Mouse (Mus musculus) frontal cortex, adult (tissue): ENCODE measurements around the gene Fam81b.
A peak's percentile ranks its signal among the peaks of the same experiment; 100 is the strongest.

Experiments used
- ATAC-seq: cut with Nextera tagmentation; 2 replicates; pipeline ENCODE4 v1.9.2; 2017; ENCODE audit warnings: mild to moderate bottlenecking, moderate library complexity, mixed read lengths; ENCODE audit not compliant: low TSS enrichment

Gene Fam81b

DNA sequence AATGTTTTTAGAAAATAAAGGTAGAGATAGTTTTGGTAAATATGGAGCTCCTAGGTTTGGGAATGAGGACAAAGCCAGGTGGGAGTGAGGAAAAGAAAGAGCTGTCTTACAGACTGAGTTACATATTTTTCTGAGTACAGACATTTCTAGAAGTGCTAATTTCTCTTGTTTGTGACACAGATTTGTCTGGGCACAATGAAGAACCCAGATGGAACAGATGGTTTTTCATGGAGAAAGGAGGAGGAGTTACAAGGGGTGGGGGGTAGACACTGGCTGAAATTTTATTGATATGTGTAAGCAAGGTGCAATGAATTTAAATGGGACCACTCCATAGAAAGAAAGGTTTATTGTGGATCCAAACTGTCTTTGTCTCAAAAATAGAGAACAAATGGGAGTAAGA lies 109.9 kb downstream of the Fam81b start:
- ATAC-seq: peak; percentile 76

DNA sequence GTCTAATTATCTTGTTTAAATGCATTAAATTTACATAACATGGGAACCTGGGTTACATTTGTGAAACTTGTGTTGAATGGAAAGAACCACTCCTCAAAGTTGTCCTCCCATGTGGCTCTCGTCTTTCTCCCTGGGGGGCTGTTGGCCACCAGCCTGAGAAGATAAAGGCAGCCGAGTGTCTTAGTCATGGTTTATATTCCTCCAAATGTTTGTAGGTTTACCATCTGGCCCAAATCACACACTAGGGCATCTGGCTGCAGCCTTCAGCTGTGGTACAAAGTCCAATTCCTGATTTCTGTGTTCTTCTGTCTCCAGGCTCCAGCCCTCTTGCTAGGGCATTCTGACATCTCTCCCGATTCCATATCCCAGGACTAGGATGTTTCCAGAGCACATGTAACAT lies 114.6 kb downstream of the Fam81b start:
- ATAC-seq: peak; percentile 25; the same call in 1 of the 2 replicates

DNA sequence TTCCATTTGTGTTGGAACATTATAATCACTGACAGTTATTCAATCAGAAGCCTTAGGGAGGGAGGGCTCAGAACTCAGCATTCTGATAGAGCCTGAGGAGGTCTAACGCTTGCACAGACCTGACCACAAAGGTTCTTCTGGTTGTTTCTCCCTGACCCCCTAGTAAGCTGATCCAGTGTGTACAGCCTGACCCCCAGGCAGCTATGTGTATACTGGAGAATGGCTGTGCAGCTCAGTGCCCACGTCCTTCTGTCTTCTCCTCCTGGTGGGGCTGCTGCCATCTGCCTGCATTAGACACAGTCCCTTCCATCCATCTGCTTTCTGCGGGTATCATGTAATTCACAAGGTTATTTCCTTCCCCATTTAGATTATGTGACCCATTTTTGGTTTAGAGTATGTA lies 115.7 kb downstream of the Fam81b start:
- ATAC-seq: peak; percentile 82

DNA sequence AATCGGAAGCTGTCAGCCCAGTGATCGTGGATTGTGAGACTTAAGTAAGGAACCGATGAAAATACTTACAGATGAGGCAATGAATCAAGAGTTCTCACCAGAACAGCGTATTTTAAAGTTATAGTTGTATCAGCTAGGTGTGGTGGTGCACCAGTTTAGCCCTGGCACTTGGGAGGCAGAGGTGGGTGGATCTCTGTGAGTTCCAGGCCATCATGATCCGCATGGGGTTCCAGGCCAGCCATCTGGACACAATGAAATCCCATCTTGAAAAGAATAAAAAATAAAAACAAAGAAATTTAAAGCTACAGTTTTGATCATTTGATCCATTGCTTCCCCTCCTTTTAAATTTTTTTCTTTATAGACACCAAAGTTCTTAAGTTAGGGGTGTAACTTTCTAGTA lies 117.2 kb downstream of the Fam81b start:
- ATAC-seq: no peak

DNA sequence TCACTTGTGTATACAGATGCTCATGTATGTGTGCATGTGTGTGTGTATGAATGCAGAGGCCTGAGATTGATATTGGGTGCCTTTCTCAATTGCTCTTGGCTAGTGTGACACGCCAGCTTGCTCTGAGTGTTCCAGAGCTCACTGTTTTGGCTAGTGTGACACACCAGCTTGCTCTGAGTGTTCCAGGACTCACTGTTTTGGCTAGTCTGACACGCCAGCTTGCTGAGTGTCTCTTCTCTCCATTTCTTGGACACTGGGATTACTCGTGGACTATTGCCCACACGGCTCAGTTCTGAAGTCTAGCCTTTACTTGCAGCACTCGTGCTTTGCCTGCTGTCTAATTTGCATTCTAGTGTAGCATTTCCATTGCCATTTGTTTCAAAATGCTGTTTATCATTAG lies 126.2 kb downstream of the Fam81b start:
- ATAC-seq: peak; percentile 42; the same call in 1 of the 2 replicates

DNA sequence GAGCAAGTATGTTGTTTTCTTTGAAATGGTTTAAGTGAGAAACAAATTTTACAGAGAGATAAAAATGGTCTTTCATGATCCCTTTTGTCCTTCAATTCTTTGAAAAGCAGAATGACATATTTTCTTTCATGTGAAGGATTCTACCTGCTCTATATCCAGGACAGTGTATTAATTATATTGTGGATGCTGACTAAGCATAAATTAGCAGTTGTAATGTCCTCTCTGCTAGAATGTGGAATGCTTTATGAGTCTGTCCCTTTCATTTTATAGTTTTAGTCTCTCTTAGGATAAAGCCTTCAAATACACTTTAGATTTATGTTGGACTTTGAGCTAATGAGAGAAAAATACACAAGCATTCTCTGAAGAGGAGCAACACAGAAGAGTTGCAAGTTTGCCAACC lies 130.6 kb downstream of the Fam81b start:
- ATAC-seq: no peak

DNA sequence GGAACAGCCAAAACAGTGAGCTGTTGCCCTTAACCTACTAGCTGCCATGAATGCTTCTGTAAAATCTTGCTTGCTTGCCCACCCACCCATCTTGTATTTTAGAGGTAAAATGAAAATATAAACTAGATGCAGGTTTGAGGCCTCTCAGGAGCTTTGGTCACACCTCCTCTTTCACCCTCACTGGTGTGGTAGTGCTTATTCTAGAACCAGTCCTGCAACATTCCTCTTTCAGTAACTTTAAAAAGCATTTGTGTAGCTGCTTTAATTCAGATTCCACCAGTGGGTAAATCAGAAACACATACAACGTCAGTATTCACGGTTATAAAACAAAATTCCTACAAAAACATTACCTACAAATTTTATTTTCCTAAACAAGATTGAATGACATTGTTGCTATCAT lies 144.3 kb downstream of the Fam81b start:
- no peak for ATAC-seq

DNA sequence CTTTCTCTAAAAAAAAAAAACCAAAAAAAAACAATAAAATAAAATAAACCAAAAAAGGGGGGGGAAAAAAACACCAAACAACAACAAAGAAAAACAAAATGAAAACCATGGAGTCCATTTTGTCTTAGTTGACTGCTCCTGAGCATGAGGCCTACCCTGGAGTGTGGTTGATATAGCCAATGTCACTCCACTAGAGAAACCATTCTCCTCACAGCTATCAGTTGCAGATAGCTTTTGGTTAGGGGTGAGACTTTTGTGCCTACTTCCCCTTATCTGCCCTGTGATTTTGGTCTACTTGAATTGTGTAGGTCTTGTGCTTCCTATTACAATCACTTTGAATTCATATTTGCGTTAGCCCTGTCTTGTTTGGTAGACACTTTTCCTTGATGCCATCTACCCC lies 147.4 kb downstream of the Fam81b start:
- ATAC-seq: no peak

DNA sequence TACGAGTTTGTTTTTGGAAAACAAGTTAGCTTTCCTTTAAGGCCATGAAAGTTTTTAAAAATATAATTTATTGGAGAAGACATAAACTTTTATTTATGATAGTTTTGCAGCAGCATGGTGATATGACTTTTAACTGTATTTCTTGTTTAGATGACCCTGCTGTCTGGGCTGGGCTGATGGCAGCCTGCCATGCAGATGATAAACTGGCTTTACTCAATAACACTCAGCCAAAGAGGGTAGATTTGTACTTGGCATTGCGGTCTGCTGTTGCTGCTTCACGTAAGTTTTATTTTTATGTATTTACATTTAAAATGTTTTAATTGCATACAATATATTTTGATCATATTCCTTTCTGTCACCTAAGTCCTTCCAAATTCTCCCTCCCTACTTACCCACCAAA lies 147.8 kb downstream of the Fam81b start:
- ATAC-seq: no peak
